Mouse (Mus musculus): ENCODE data around the gene Gpr171.

GRCm38 (mm10) chr3:59059022-59059541, 42.5 kb downstream of the Gpr171 start:
- TF ChIP-seq POLR2A (IDR thresholded peaks at IDR 0.05; ENCODE audit: borderline replicate concordance, extremely low read depth, low read depth, low read length) (no peak), CTCF (IDR thresholded peaks at IDR 0.05; ENCODE audit: insufficient read depth, low read length) (peak; percentile 61)

Data from lung, adult 2 months (tissue).